Mouse (Mus musculus) kidney, adult 2 months (tissue): Measurements from ENCODE around the gene Pdgfra. TPM values are rescaled to one million over a fixed set of nuclear protein-coding genes. Genes with fewer than 3 reads are reported as not detected.

Source experiments
- DNase-seq: peaks from one replicate; pipeline ENCODE4 v3.0.0; 2021
- H3K27ac ChIP-seq: fragments of 200-500 bp; 2 replicates; pipeline ENCODE4 v1.5.1; 2012; ENCODE audit warnings: low read depth, low read length, control low read depth, inconsistent platforms; ENCODE audit not compliant: insufficient read depth
- H3K27me3 ChIP-seq: fragments of 200-500 bp; replicated peaks from 2 replicates; pipeline ENCODE4 v1.6.1; 2012; ENCODE audit warnings: mild to moderate bottlenecking, moderate library complexity, low read length, inconsistent platforms; ENCODE audit not compliant: control insufficient read depth, insufficient read depth
- H3K36me3 ChIP-seq: fragments of 200-500 bp; 2 replicates; pipeline ENCODE4 v1.6.1; 2012; ENCODE audit warnings: mild to moderate bottlenecking, moderate library complexity, low read length, inconsistent platforms; ENCODE audit not compliant: control insufficient read depth, insufficient read depth
- H3K4me1 ChIP-seq: fragments of 200-500 bp; 2 replicates; pipeline ENCODE4 v1.6.1; 2011; ENCODE audit warnings: low read length; ENCODE audit not compliant: control insufficient read depth, insufficient read depth
- H3K4me3 ChIP-seq: fragments of 200-500 bp; 2 replicates; pipeline ENCODE4 v1.5.1; 2011; ENCODE audit warnings: mild to moderate bottlenecking, low read depth, low read length, control low read depth; ENCODE audit not compliant: insufficient read depth
- CTCF ChIP-seq: fragments of 200-500 bp; conservative IDR thresholded peaks from 2 replicates; pipeline ENCODE4 v1.5.1; 2011; ENCODE audit warnings: low read depth, mild to moderate bottlenecking, control low read depth, low read length, moderate library complexity, mixed read lengths; ENCODE audit not compliant: insufficient read depth, insufficient read length
- POLR2A ChIP-seq: fragments of 200-500 bp; IDR thresholded peaks from one replicate; pipeline ENCODE4 v1.6.1; 2011; ENCODE audit warnings: low read depth, low read length, control low read depth
- WGBS: fragments of 180-500 bp; shearing (Covaris S2); methylation state at CpG from one replicate; pipeline ENCODE4 v1.1.7; 2018; 5-methylcytosine and 5-hydroxymethylcytosine counted together
- polyA plus RNA-seq: library from polyadenylated mRNA; depleted of rRNA; stranded (reverse); fragments of >200 nt; gene quantifications from 2 replicates; pipeline ENCODE4 v1.2.3, GENCODE M21; 2012; rRNA removed

Gene Pdgfra
- 22.6 and 26.0 TPM in 2 replicates for polyA plus RNA-seq

- WGBS = 6% methylated on average over 10 of the region's 10 CpGs
- Histone ChIP-seq H3K4me3 (peak within 1 kb of the TSS; percentile 56), H3K4me1 (no peaks in the 10 kb centered on the region; the same call in 1 of the 2 replicates), H3K27ac (peak within 1 kb of the TSS; percentile 13; the same call in 1 of the 2 replicates), H3K27me3 (peaks cover 12% of the 10 kb centered on the region), H3K36me3 (no peaks in the 10 kb centered on the region)
- TF ChIP-seq CTCF = no peak
- no peak for TF ChIP-seq POLR2A
- DNase-seq = peak; percentile 50
Observed at GRCm38 (mm10) chr5:75152021-75152425, at the start of gene Pdgfra. Gene Pdgfra (plus strand): TSS chr5:75152292.

GRCm38 (mm10) chr5:75106511-75106910 is 45.6 kb upstream of the Pdgfra start:
- WGBS = 96% methylated on average over 3 of the region's 3 CpGs
- H3K27ac ChIP-seq = no peak overlapping the region
- DNase-seq = no peak
- H3K36me3 ChIP-seq = no peaks in the 10 kb centered on the region
- no peaks in the 10 kb centered on the region for H3K4me1 ChIP-seq
- H3K27me3 ChIP-seq = no peaks in the 10 kb centered on the region
- TF ChIP-seq POLR2A = no peak
- TF ChIP-seq CTCF = no peak
- H3K4me3 ChIP-seq = no peak overlapping the region

GRCm38 (mm10) chr5:75109368-75109767 is 42.7 kb upstream of the Pdgfra start:
- Histone ChIP-seq H3K36me3 (no peaks in the 10 kb centered on the region), H3K27ac (no peak overlapping the region), H3K4me1 (no peaks in the 10 kb centered on the region), H3K4me3 (no peak overlapping the region), H3K27me3 (no peaks in the 10 kb centered on the region)
- DNase-seq = peak; percentile 8
- WGBS = 39% methylated on average over 5 of the region's 5 CpGs
- TF ChIP-seq CTCF = no peak
- no peak for TF ChIP-seq POLR2A

- H3K27me3 ChIP-seq = no peaks in the 10 kb centered on the region
- H3K27ac ChIP-seq = no peak overlapping the region
- DNase-seq = no peak
- no peak overlapping the region for H3K4me3 ChIP-seq
- no peaks in the 10 kb centered on the region for H3K4me1 ChIP-seq
- TF ChIP-seq POLR2A (no peak), CTCF (no peak)
- WGBS = 70% methylated on average over 5 of the region's 5 CpGs
- no peaks in the 10 kb centered on the region for H3K36me3 ChIP-seq
Observed at GRCm38 (mm10) chr5:75111781-75112180, 40.3 kb upstream of the Pdgfra start.

- Histone ChIP-seq H3K4me3 (no peak overlapping the region), H3K36me3 (no peaks in the 10 kb centered on the region), H3K27ac (no peak overlapping the region), H3K27me3 (no peaks in the 10 kb centered on the region), H3K4me1 (no peaks in the 10 kb centered on the region)
- 70% methylated on average over 7 of the region's 7 CpGs for WGBS
- DNase-seq = no peak
- TF ChIP-seq CTCF (peak; percentile 21; the same call in 1 of the 2 replicates), POLR2A (no peak)
Observed at GRCm38 (mm10) chr5:75118840-75119239, 33.3 kb upstream of the Pdgfra start.

GRCm38 (mm10) chr5:75121646-75122045 is 30.4 kb upstream of the Pdgfra start:
- Histone ChIP-seq H3K4me3 (no peak overlapping the region), H3K27me3 (no peaks in the 10 kb centered on the region), H3K27ac (no peak overlapping the region), H3K36me3 (no peaks in the 10 kb centered on the region), H3K4me1 (no peaks in the 10 kb centered on the region)
- no peak for TF ChIP-seq POLR2A
- TF ChIP-seq CTCF = no peak
- DNase-seq = peak; percentile 6
- WGBS = 39% methylated on average over 5 of the region's 5 CpGs

GRCm38 (mm10) chr5:75134681-75135080 is 17.4 kb upstream of the Pdgfra start:
- DNase-seq = no peak
- Histone ChIP-seq H3K4me3 (no peak overlapping the region), H3K27me3 (no peaks in the 10 kb centered on the region), H3K27ac (no peak overlapping the region), H3K4me1 (no peaks in the 10 kb centered on the region), H3K36me3 (no peaks in the 10 kb centered on the region)
- WGBS = 85% methylated on average over 7 of the region's 7 CpGs
- TF ChIP-seq POLR2A = no peak
- no peak for TF ChIP-seq CTCF
